Mouse (Mus musculus): Measurements from ENCODE around the gene Dhx15.

Dhx15 gene

GRCm38 (mm10) chr5:52110808-52111663, 79.3 kb downstream of the Dhx15 start:
- no peak for DNase-seq (ENCODE audit: low read depth)
